Mouse (Mus musculus) small intestine, adult 2 months (tissue): ENCODE results near the gene Fut11. TPM values are rescaled to one million over a fixed set of nuclear protein-coding genes. Genes with fewer than 3 reads are reported as not detected.
A peak's percentile ranks its signal among the peaks of the same experiment; 100 is the strongest.

ENCODE experiments used
- H3K27ac ChIP-seq: fragments of 200-500 bp; 2 replicates; pipeline ENCODE4 v1.5.1; 2012; ENCODE audit warnings: low read depth, low read length, control low read depth, inconsistent platforms; ENCODE audit not compliant: insufficient read depth
- H3K27me3 ChIP-seq: fragments of 200-500 bp; 2 replicates; pipeline ENCODE4 v1.6.1; 2012; ENCODE audit warnings: mild to moderate bottlenecking, moderate library complexity, low read length, inconsistent platforms; ENCODE audit not compliant: control insufficient read depth, insufficient read depth
- H3K36me3 ChIP-seq: fragments of 200-500 bp; 2 replicates; pipeline ENCODE4 v1.6.1; 2012; ENCODE audit warnings: mild to moderate bottlenecking, low read length, control low read depth, inconsistent platforms; ENCODE audit not compliant: control insufficient read depth, insufficient read depth
- H3K4me1 ChIP-seq: fragments of 200-500 bp; 2 replicates; pipeline ENCODE4 v1.6.1; 2012; ENCODE audit warnings: low read length, inconsistent platforms, mixed read lengths; ENCODE audit not compliant: control insufficient read depth, insufficient read depth, insufficient read length
- H3K4me3 ChIP-seq: fragments of 200-500 bp; 2 replicates; pipeline ENCODE4 v1.5.1; 2012; ENCODE audit warnings: low read depth, mild to moderate bottlenecking, control low read depth, inconsistent platforms, low read length, moderate library complexity
- CTCF ChIP-seq: fragments of 200-500 bp; IDR thresholded peaks from 2 replicates; pipeline ENCODE4 v1.5.1; 2012; ENCODE audit warnings: low read depth, mild to moderate bottlenecking, control low read depth, inconsistent platforms, low read length, moderate library complexity, mixed read lengths; ENCODE audit not compliant: insufficient replicate concordance, insufficient read length; ENCODE audit errors: extremely low read depth
- POLR2A ChIP-seq: fragments of 200-500 bp; IDR thresholded peaks from 2 replicates; pipeline ENCODE4 v1.6.1; 2012; ENCODE audit warnings: low read depth, mild to moderate bottlenecking, control low read depth, inconsistent platforms, low read length, moderate library complexity
- WGBS: fragments of 180-500 bp; shearing (Covaris S2); methylation state at CpG from one replicate; pipeline ENCODE4 v1.1.7; 2018; 5-methylcytosine and 5-hydroxymethylcytosine counted together
- polyA plus RNA-seq: library from polyadenylated mRNA; depleted of rRNA; stranded (reverse); fragments of >200 nt; gene quantifications from 2 replicates; pipeline ENCODE4 v1.2.3, GENCODE M21; 2012

The Fut11 gene
- polyA plus RNA-seq, 1 experiment = 13.7 TPM

GRCm38 (mm10) chr14:20721371-20721770, 26.6 kb downstream of the Fut11 start:
- no peak for TF ChIP-seq CTCF
- no peak for TF ChIP-seq POLR2A
- WGBS = 90% methylated on average over 4 of the region's 4 CpGs
- Histone ChIP-seq H3K4me3 (no peak overlapping the region), H3K27me3 (no peaks in the 10 kb centered on the region), H3K27ac (no peak overlapping the region), H3K4me1 (no peaks in the 10 kb centered on the region), H3K36me3 (peaks cover 82% of the 10 kb centered on the region)

- Histone ChIP-seq H3K4me1 (no peaks in the 10 kb centered on the region), H3K36me3 (peaks cover 80% of the 10 kb centered on the region), H3K4me3 (no peak overlapping the region), H3K27ac (no peak overlapping the region), H3K27me3 (no peaks in the 10 kb centered on the region)
- TF ChIP-seq CTCF (no peak), POLR2A (no peak)
- 91% methylated on average over 12 of the region's 12 CpGs for WGBS
These were observed 28.2 kb downstream of the Fut11 start for GRCm38 (mm10) chr14:20723006-20723405.

- peaks cover 78% of the 10 kb centered on the region for H3K36me3 ChIP-seq
- H3K4me1 ChIP-seq = no peaks in the 10 kb centered on the region
- 12% methylated on average over 5 of the region's 5 CpGs for WGBS
- no peaks in the 10 kb centered on the region for H3K27me3 ChIP-seq
- TF ChIP-seq CTCF (peak; percentile 87; the same call in 1 of the 2 replicates), POLR2A (no peak)
- no peak overlapping the region for H3K4me3 ChIP-seq
- H3K27ac ChIP-seq = no peak overlapping the region
These were observed 29.3 kb downstream of the Fut11 start for GRCm38 (mm10) chr14:20724043-20724442.

GRCm38 (mm10) chr14:20725660-20726339, 31.0 kb downstream of the Fut11 start:
- peaks cover 81% of the 10 kb centered on the region for H3K36me3 ChIP-seq
- H3K27ac ChIP-seq = no peak overlapping the region
- 66% methylated on average over 6 of the region's 6 CpGs for WGBS
- H3K27me3 ChIP-seq = no peaks in the 10 kb centered on the region
- TF ChIP-seq POLR2A = no peak
- TF ChIP-seq CTCF = no peak
- H3K4me1 ChIP-seq = no peaks in the 10 kb centered on the region
- H3K4me3 ChIP-seq = no peak overlapping the region

GRCm38 (mm10) chr14:20729871-20730270, 35.1 kb downstream of the Fut11 start:
- 92% methylated on average over 9 of the region's 9 CpGs for WGBS
- Histone ChIP-seq H3K4me3 (no peak overlapping the region), H3K36me3 (peaks cover 50% of the 10 kb centered on the region), H3K27ac (no peak overlapping the region), H3K27me3 (no peaks in the 10 kb centered on the region), H3K4me1 (peaks cover 3% of the 10 kb centered on the region; the same call in 1 of the 2 replicates)
- TF ChIP-seq POLR2A = no peak
- TF ChIP-seq CTCF = no peak

GRCm38 (mm10) chr14:20730853-20731602, 36.3 kb downstream of the Fut11 start:
- H3K27ac ChIP-seq = no peak overlapping the region
- H3K4me1 ChIP-seq = peaks cover 3% of the 10 kb centered on the region; the same call in 1 of the 2 replicates
- WGBS = 82% methylated on average over 9 of the region's 9 CpGs
- TF ChIP-seq POLR2A = no peak
- TF ChIP-seq CTCF = no peak
- no peaks in the 10 kb centered on the region for H3K27me3 ChIP-seq
- no peak overlapping the region for H3K4me3 ChIP-seq
- peaks cover 39% of the 10 kb centered on the region for H3K36me3 ChIP-seq
